In genomic region chr3:80336123-80336674, GRCm38 (mm10) we compare ENCODE assay signal across 13 mouse cellular contexts.
DNase-seq lines count a peak whose midpoint lies in the region; ATAC-seq and TF ChIP-seq lines count a peak whose summit lies in the region.
"Had no signal": no experiment of that assay in that cellular context is flagged by ENCODE, and none has a peak within 500 bp of the region (broad histone marks: within the 10 kb centered on the region; RNA-seq: fewer than 3 reads in every experiment).

No protein-coding gene starts in this region.

- no peak overlapping the region for H3K4me3 ChIP-seq in forebrain, embryonic 12.5 days (replicated peaks)
- H3K4me3 ChIP-seq in forebrain, postnatal 0 days (ENCODE audit: low read depth, low read length), result no peak overlapping the region
- H3K4me3 ChIP-seq in kidney, postnatal 0 days (replicated peaks; ENCODE audit: low read depth, low read length), result no peak overlapping the region
- peak overlapping the region; percentile 4; the same call in 1 of the 2 replicates for H3K4me3 ChIP-seq in G1E (ENCODE audit: low read depth, low read length)
- no peak overlapping the region for H3K4me3 ChIP-seq in forebrain, embryonic 16.5 days (replicated peaks; ENCODE audit: low read length)
- H3K4me3 ChIP-seq: limb, embryonic 15.5 days; lung, embryonic 15.5 days had no signal

- no peak overlapping the region for H3K27ac ChIP-seq in forebrain, embryonic 12.5 days
- no peak overlapping the region for H3K27ac ChIP-seq in forebrain, postnatal 0 days (ENCODE audit: low read depth, low read length)
- no peak overlapping the region for H3K27ac ChIP-seq in kidney, postnatal 0 days
- no peak overlapping the region for H3K27ac ChIP-seq in forebrain, embryonic 16.5 days (ENCODE audit: low read length)
- H3K27ac ChIP-seq: limb, embryonic 15.5 days; lung, embryonic 15.5 days had no signal

- DNase-seq in forebrain, postnatal 0 days, result no peak
- DNase-seq in kidney, postnatal 0 days (ENCODE audit: low spot score), result no peak
- no peak for DNase-seq in kidney, adult 11 months
- DNase-seq in G1E (ENCODE audit: low spot score), result no peak
- no peak for DNase-seq in cerebellum, postnatal 25 days
- DNase-seq: adrenal gland, adult 8-10 months; cerebellum, adult 2 months; kidney, postnatal 14 days had no signal

- H3K27me3 ChIP-seq in forebrain, embryonic 12.5 days, result no peaks in the 10 kb centered on the region
- no peaks in the 10 kb centered on the region for H3K27me3 ChIP-seq in forebrain, postnatal 0 days (ENCODE audit: insufficient read depth, low read length)
- no peaks in the 10 kb centered on the region for H3K27me3 ChIP-seq in kidney, postnatal 0 days (ENCODE audit: insufficient read depth, low read length)
- H3K27me3 ChIP-seq in G1E (ENCODE audit: insufficient read depth, low read length), result 0 out of 2 replicates have a peak, but pooled peaks cover 5% of the 10 kb centered on the region
- H3K27me3 ChIP-seq in forebrain, embryonic 16.5 days (replicated peaks; ENCODE audit: control insufficient read depth, insufficient read depth, low read length), result no peaks in the 10 kb centered on the region
- H3K27me3 ChIP-seq: limb, embryonic 15.5 days; lung, embryonic 15.5 days had no signal

- H3K9me3 ChIP-seq in forebrain, embryonic 12.5 days, result no peaks in the 10 kb centered on the region
- H3K9me3 ChIP-seq in forebrain, postnatal 0 days (ENCODE audit: low read length), result no peaks in the 10 kb centered on the region
- H3K9me3 ChIP-seq in kidney, postnatal 0 days (replicated peaks; ENCODE audit: low read length), result no peaks in the 10 kb centered on the region
- no peaks in the 10 kb centered on the region for H3K9me3 ChIP-seq in G1E (replicated peaks)
- no peaks in the 10 kb centered on the region for H3K9me3 ChIP-seq in forebrain, embryonic 16.5 days (ENCODE audit: control insufficient read depth, low read length)
- H3K9me3 ChIP-seq: limb, embryonic 15.5 days; lung, embryonic 15.5 days had no signal

- H3K36me3 ChIP-seq in forebrain, embryonic 12.5 days (replicated peaks), result no peaks in the 10 kb centered on the region
- no peaks in the 10 kb centered on the region for H3K36me3 ChIP-seq in forebrain, postnatal 0 days (ENCODE audit: insufficient read depth)
- no peaks in the 10 kb centered on the region for H3K36me3 ChIP-seq in kidney, postnatal 0 days (ENCODE audit: insufficient read depth, low read length)
- H3K36me3 ChIP-seq in G1E (replicated peaks), result no peaks in the 10 kb centered on the region
- H3K36me3 ChIP-seq in forebrain, embryonic 16.5 days (ENCODE audit: control insufficient read depth, insufficient read depth), result no peaks in the 10 kb centered on the region
- H3K36me3 ChIP-seq: limb, embryonic 15.5 days; lung, embryonic 15.5 days had no signal

- H3K4me2 ChIP-seq in forebrain, embryonic 12.5 days, result no peak overlapping the region
- H3K4me2 ChIP-seq in forebrain, postnatal 0 days (ENCODE audit: low read depth), result no peak overlapping the region
- no peak overlapping the region for H3K4me2 ChIP-seq in kidney, postnatal 0 days (ENCODE audit: low read length)
- no peak overlapping the region for H3K4me2 ChIP-seq in forebrain, embryonic 16.5 days (ENCODE audit: low read length)
- H3K4me2 ChIP-seq: limb, embryonic 15.5 days; lung, embryonic 15.5 days had no signal

- WGBS in forebrain, embryonic 12.5 days, result 90% methylated on average over 8 of the region's 8 CpGs
- 88% methylated on average over 8 of the region's 8 CpGs for WGBS in forebrain, postnatal 0 days
- 88% methylated on average over 8 of the region's 8 CpGs for WGBS in kidney, postnatal 0 days
- 93% methylated on average over 8 of the region's 8 CpGs for WGBS in forebrain, embryonic 16.5 days

- 0 out of 2 replicates have a peak, but pooled peaks have one; percentile 53 for ATAC-seq in forebrain, embryonic 12.5 days (ENCODE audit: low FRiP score)
- no peak for ATAC-seq in forebrain, postnatal 0 days
- ATAC-seq in kidney, postnatal 0 days (replicated peaks; ENCODE audit: low FRiP score, low read depth), result peak; percentile 49; the same call in 1 of the 2 replicates
- no peak for ATAC-seq in G1E (ENCODE audit: extremely low read depth, insufficient number of reproducible peaks, low FRiP score, poor library complexity, severe bottlenecking)
- ATAC-seq in forebrain, embryonic 16.5 days, result peak; percentile 42; the same call in 1 of the 2 replicates
- no peak for ATAC-seq in megakaryocyte-erythroid progenitor cell, adult 5-6 weeks (replicated peaks; ENCODE audit: low FRiP score, low TSS enrichment, poor library complexity, severe bottlenecking)

- TF ChIP-seq CTCF in forebrain, postnatal 0 days (IDR thresholded peaks at IDR 0.05; ENCODE audit: low read depth), result no peak
- no peak for TF ChIP-seq CTCF in kidney, postnatal 0 days (IDR thresholded peaks at IDR 0.05; ENCODE audit: low read depth)
- no peak for TF ChIP-seq CTCF in G1E (IDR thresholded peaks at IDR 0.05; ENCODE audit: low read depth, low read length)

- H3K4me1 ChIP-seq in forebrain, embryonic 12.5 days, result peaks cover 5% of the 10 kb centered on the region
- H3K4me1 ChIP-seq in forebrain, postnatal 0 days (ENCODE audit: insufficient read depth), result no peaks in the 10 kb centered on the region
- H3K4me1 ChIP-seq in kidney, postnatal 0 days (replicated peaks; ENCODE audit: insufficient read depth, low read length), result no peaks in the 10 kb centered on the region
- H3K4me1 ChIP-seq in G1E (ENCODE audit: insufficient read depth, low read depth, low read length), result no peaks in the 10 kb centered on the region
- peaks cover 9% of the 10 kb centered on the region; the same call in 1 of the 2 replicates for H3K4me1 ChIP-seq in forebrain, embryonic 16.5 days (replicated peaks; ENCODE audit: control insufficient read depth, insufficient read depth, low read length)
- H3K4me1 ChIP-seq: limb, embryonic 15.5 days; lung, embryonic 15.5 days had no signal

- H3K9ac ChIP-seq in forebrain, embryonic 12.5 days, result no peak overlapping the region
- no peak overlapping the region for H3K9ac ChIP-seq in forebrain, postnatal 0 days
- no peak overlapping the region for H3K9ac ChIP-seq in kidney, postnatal 0 days (ENCODE audit: low read depth, low read length)
- no peak overlapping the region for H3K9ac ChIP-seq in forebrain, embryonic 16.5 days (replicated peaks; ENCODE audit: low read depth, low read length)
- H3K9ac ChIP-seq: limb, embryonic 15.5 days; lung, embryonic 15.5 days had no signal

Comparison
In these comparisons a context has a peak if more than half of its experiments do, and no peak if none do; other contexts are left out.
1. ATAC-seq: peak in forebrain, embryonic 12.5 days (single experiment), kidney, postnatal 0 days (single experiment) and forebrain, embryonic 16.5 days (single experiment); none in forebrain, postnatal 0 days (single experiment), G1E (single experiment) and megakaryocyte-erythroid progenitor cell, adult 5-6 weeks (single experiment).